Mouse (Mus musculus): ENCODE results near the gene Rdh7. TPM values are rescaled to one million over a fixed set of nuclear protein-coding genes. Genes with fewer than 3 reads are reported as not detected.

Gene Rdh7
- total RNA-seq, 2 experiments from 2014 or later: not detected

Other genes starting within 250 kb of the Rdh7 start
- 10 to 100 TPM; 15.9 to 17.8 TPM for gene Stat6, start 245.8 kb downstream of the Rdh7 start, total RNA-seq (2021)
- gene Nemp1, start 221.9 kb downstream of the Rdh7 start, total RNA-seq (2021): 1 to 10 TPM; 4.6 to 5.1 TPM
- 10 to 100 TPM; 58.2 to 71.7 TPM for gene Nab2, start 220.2 kb downstream of the Rdh7 start, total RNA-seq (2021)
- under 1 TPM; 0.77 to 0.88 TPM for gene Myo1a, start 183.6 kb downstream of the Rdh7 start, total RNA-seq (2021)
- gene Tac2, start 164.3 kb downstream of the Rdh7 start, total RNA-seq (2021): 10 to 100 TPM; 16.4 to 17.1 TPM
- gene Zbtb39, start 149.3 kb downstream of the Rdh7 start, total RNA-seq (2021): 1 to 10 TPM; 9.6 to 9.9 TPM
- 1 to 10 TPM; 1.5 to 2.2 TPM for gene Gpr182, start 137.1 kb downstream of the Rdh7 start, total RNA-seq (2021)
- gene Rdh1, start 129.1 kb downstream of the Rdh7 start, total RNA-seq (2021): under 1 TPM in 1 of 2 experiments, not detected in 1; 0.19 TPM
- not detected for gene Rdh16f1, start 129.0 kb downstream of the Rdh7 start, total RNA-seq (2021)
- under 1 TPM; 0.30 to 0.65 TPM for gene Rdh9, start 112.4 kb downstream of the Rdh7 start, total RNA-seq (2021)
- gene Rdh16, start 87.7 kb downstream of the Rdh7 start, total RNA-seq (2021): under 1 TPM; 0.23 to 0.28 TPM
- not detected for gene Rdh19, start 38.9 kb downstream of the Rdh7 start, total RNA-seq (2021)
- not detected for gene Rdh16f2, start 22.3 kb downstream of the Rdh7 start, total RNA-seq (2021)
- gene Sdr9c7, start 9.7 kb upstream of the Rdh7 start, total RNA-seq (2021): not detected
- gene Hsd17b6, start 118.8 kb upstream of the Rdh7 start, total RNA-seq (2021): not detected
- 1 to 10 TPM; 8.9 to 9.1 TPM for gene Prim1, start 126.4 kb upstream of the Rdh7 start, total RNA-seq (2021)
- 100 to 1,000 TPM; 337 to 359 TPM for gene Naca, start 146.8 kb upstream of the Rdh7 start, total RNA-seq (2021)
- gene Ptges3, start 170.1 kb upstream of the Rdh7 start, total RNA-seq (2021): 100 to 1,000 TPM; 137 to 142 TPM
- gene Atp5b, start 194.5 kb upstream of the Rdh7 start, total RNA-seq (2021): 1,000 to 10,000 TPM; 1,718 to 1,797 TPM
- gene Baz2a, start 202.8 kb upstream of the Rdh7 start, total RNA-seq (2021): 10 to 100 TPM; 40.3 to 40.4 TPM

Data from left cerebral cortex, adult 18-20 months (tissue).